Mouse (Mus musculus) ES-Bruce4 (cell line): Measurements from ENCODE around the gene Lmln.

Experiments
- CTCF ChIP-seq: IDR thresholded peaks from one replicate; pipeline ENCODE4 v1.8.1; 2011; ENCODE audit warnings: low read depth, low read length
- POLR2A ChIP-seq: IDR thresholded peaks from one replicate; pipeline ENCODE4 v1.8.1; 2011; ENCODE audit warnings: low read length; ENCODE audit not compliant: insufficient read depth

GRCm38 (mm10) chr16:33017677-33018349, 44.5 kb upstream of the Lmln start:
- no peak for TF ChIP-seq POLR2A
- no peak for TF ChIP-seq CTCF
